Mouse (Mus musculus) brain, adult 2 months (tissue): ENCODE data around the gene Srp54a.
"Not testable (repeated sequence)": the region's sequence is repeated elsewhere in the genome, so short reads cannot be mapped to it uniquely, and the experiment has no call there.

Experiments
- DNase-seq: peaks from one replicate; pipeline ENCODE4 v3.0.0; 2011; ENCODE audit warnings: low read depth, low spot score

Srp54a gene

DNA sequence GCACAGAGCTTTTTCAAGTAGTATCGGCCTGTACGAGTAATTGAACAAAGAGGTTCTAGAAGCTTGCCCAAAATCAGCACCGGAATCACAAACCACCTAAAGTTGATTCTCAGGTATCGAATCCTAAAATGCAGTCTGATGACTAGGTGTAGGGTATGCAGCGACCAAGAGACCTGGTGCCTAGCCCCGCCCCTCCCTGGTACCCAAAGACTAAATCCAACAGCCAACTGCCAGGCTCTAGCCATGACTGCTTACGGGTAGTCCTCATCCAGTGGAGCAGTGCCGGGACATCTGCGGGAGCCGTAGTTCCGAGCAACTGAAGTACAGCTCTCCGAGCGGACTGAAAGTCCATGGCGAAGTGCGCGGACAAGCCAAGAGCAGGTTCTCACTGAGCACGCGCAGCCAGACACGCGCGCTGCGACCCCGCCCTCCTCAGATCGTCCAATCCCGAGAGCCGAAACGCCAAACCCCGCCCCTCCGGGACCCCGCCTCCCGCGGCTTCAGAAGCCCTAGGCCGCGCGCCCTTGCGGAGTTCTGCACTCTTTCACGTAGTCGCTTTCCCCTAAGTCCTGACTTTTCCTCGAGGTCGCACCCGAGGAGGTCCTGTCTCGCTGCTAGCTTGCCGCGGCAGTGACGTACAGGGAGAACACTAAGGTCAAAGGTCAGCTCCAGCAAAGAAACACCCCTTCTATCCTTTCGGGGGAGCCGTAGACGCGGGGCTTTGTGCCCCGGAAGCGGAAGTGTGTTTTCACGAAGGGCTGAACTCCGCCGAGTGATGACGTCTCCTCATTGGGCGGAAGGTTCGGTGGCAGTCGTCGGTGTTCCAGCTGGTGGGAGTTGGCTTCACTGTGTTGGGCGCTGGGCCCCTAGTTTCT, at the start of gene Srp54a, which contains the start of gene 2700097O09Rik:
Gene Srp54a (plus strand): TSS at position 537 of the 875 bp plus-strand sequence.
Gene 2700097O09Rik (minus strand): TSS at position 385 of the 875 bp plus-strand sequence.
- DNase-seq = peak; percentile 96

DNA sequence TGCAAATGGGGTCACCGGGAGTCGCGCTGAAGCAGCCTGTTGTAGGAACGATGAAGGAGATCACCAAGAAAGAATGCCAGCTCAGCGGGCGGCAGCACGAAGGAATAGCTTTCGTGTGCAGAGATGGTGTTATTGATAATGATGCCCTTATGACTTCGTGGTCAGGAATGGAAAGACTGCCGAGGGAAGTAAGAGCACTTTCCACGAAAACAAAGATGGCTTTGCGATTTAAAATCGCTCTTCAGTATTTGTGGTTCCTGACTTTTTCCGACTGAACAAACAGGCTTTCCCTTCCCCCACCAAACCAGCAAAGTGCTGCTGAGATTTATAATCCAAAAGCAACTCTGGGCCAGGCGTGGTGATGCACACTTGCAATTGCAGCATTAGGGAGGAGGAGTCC, 39.1 kb upstream of the Srp54a start:
- no peak for DNase-seq

DNA sequence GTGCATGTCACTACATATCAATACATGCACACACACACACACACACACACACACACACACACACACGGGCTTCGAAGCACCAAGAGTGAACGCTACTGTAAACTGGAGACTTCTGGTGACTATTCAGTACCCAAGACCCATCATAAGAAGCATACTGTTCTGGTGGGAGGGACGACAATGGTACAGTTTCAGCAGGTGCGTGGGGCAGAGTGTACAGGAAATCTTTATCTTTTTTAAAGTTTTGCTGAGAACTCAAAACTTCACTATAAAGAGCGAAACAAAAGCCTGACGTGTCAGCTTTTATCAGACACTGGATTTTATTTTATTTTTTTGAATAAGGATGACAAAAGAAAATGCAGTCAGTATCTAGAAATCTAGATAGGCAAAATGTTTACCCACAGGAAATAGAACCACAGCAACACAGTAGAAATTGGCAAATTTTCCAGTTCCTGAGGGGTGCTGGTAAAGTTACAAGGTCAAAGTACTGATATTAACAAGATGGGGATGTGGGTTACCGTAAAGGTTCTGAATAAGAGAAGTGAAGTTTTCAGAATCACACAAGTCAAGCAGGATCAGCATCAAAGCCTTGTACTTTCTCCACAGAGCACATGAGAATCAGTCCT, 30.2 kb upstream of the Srp54a start:
- no peak for DNase-seq

DNA sequence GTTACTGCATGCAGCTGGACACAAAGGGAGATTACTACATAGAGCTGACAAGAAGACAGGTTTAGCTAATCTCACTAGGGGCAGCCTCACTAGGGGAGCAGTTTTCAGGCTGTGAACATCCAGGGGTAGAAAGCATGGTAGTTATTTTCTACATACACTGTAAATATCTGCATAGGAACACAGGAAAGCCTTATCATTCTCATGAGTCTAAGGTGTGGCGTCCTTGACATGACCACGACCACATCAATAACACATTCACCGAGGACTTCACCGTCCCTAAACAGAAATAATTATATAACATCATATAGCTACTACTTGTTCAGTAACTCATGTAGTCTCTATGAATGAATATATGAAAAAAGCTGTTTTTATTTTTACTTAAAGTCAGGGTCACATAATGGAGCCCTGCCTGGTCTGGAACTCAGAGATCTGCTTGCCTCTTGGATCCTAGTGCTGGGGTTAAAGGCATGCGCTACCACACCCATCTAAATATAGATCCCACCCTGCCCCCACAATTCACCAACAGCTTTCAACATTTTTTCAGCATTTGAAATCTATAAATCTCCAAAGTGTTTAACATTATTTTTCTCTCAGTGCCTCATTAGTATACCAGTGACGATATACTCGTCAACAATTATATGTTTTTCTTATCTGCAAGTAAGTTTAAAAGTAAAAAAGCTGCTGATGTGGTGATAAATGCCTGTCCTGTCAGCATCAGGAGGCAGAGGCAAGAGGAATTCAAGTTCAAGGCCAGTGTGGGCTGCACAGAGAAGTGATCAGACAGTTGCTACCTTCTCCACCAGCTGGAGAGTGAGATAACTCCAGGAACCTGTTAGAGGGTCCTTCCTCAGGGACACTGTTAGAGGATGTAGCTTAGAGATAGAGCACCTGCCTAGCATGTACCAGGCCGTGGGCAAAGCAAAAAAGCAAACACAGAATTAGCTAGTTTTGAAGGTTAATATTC, 28.6 kb upstream of the Srp54a start:
- DNase-seq = no peak

DNA sequence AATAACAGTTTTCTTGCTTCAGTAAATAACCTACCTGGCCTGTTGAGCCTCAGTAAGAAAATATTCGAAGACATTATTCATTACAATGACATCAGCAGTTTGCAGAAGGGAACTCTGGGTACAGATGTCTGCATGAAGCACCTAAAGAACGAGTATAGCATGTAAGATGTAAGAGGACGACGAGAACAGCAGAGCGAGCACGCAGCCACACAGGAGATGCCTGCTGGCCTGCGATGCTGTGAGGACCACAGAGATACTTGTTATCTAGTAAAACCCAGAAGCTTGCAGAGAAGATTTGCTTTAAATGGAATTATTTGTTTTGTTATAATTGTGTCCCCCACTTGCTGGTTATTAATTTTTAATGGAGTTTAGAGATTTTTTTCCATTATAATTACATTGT, 26.8 kb upstream of the Srp54a start:
- no peak for DNase-seq

DNA sequence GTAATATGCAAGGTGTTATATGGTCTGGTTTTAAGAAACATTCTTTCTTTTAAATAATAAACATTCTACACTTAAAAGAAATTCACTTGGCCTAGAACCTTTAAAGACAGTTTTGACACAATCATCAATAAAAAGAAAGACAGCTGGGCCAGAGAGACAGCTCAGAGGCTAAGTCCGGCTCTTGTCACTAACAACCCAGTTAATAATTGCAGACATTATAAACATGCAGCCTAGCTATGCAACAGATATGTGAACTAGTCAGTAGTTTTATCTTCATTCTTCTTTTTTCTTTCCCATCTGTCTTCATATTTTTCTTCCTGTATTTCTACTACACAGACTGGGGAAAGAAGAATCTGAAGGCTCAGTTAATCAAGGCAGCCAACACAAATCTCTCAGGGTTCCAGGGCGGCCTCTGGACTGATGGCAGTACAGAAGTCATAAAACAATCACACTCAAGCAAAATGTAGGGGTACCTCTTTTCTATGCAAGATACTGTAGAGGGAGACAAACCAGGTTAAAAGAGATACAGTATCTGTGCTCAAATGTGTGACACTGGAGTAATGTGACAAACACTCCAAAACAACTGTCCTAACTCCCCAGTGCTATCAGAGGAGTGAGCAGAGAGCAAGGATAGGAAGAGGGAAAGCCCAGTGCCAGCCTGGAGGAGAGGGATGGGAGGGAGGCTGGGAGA, 25.4 kb upstream of the Srp54a start:
- no peak for DNase-seq

DNA sequence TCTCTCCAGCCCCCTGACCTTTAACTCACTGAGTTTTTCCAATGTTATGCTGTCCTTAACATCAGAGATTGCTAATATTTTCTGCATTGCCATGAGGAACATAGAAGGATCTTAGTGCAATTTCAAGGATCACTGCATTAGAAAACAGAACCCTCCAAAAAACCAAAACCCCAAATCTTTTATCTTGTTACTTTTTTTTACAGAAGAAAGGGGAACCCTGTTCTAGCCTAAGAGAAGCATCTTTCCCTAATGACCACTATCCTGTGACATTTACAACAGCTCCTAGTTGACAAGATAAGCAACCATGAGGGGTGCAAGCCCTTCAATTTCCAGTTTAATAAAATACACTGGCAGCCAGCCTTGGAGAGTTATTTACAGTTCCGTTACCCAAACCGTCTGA, 23.4 kb upstream of the Srp54a start:
- no peak for DNase-seq

DNA sequence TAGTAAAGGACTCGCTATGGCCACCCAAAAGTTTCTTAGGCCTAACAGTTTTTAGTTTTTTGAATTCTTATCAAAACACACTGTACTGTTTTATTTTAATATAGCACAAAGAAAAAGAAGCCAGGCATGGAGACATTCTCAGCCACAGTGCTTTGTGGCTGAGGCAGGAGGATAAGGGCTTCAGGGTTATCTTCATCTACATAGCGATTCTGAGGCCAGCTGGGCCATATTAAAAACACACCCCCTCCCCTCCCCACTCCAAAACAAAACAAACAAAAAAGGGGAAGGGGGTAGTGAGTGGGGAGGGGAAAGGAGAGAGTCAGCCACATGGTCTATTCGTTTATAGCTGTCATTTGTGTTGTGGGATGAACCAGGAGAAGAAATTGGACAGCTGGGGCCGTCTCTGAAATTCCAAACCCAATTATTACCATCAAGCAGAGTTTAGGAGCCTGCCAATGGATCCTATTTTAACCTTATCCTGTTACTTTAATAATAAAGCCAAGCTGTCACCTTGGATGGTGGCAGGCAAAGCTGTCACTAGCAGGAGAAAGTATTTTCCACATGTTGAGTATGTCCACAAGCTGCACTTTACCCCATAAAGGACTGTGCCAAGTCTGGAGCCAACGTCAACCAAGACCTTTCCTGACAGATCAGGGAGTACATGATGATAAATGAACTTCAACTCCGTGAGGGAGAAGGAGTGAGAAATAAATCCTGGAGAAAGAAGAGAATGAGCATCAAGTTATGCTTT, 21.0 kb upstream of the Srp54a start:
- no peak for DNase-seq

DNA sequence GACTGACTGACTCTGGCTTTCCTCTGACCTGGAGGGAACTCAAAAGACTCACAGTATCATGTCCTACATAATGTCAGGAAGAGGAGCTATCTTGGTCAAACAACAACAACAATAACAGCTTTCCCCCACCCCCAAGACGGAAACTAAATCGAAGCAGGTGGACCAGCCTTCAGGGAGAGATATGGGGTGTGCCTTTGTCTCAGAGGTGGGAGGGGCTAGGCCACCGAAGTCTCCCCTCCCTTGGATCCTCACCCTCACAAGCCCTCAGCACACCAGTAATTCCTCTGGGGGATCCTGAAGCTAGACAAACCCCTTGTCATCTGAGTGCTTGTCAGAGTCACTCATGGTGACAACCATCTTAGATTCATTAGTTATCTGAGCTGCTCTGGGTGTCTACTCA, 20.2 kb upstream of the Srp54a start:
- DNase-seq = no peak

DNA sequence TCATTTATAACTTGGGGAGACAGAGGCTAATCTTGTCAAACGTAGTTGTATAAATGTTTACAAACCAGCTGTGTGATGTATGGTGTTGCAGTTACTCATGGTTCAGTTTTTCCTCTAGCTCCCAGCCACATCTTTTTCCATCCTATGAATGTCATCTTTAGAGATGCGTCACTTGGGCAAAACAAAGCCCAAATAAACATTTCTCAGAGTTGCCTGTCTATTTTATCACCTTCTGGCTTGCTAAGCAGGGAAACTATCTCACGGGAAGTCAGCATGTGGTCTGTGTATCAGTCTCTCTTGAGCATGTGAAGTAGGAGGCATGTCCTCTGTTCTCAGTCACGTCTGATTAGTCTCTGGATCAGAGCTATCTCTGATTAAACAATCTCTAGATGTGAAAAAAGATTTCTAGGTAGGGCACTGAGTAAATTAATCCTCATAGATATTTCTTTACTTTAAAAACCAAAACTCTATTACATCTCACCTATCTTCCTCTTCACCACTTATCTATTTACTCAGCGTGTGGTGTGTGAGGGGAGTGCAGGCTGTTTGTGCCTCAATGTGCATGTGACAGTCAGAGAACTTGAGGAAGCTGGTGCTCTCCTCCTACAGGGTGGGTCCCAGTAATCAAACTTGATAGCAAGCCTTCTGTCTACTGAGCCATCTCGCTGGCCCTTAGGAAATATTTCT, 19.7 kb upstream of the Srp54a start:
- no peak for DNase-seq

DNA sequence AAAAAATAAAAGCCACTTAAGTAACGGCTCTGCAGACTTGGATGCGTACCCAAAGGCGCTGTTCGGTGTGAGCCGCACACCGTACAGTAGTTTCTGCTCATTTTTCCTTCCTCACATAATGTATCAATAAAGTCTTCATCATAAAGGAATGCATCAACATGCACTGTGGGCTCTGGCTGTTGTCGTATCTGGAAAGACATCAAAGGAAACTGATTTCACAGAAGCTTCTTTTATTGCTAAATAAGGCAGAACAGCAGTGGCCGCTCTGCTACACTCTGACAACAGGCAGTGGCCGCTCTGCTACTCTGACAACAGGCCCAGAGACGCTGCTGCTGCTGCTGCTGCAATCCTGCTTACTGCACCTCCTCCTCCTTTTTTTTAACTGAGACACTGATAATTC, 19.1 kb upstream of the Srp54a start:
- peak; percentile 12 for DNase-seq

DNA sequence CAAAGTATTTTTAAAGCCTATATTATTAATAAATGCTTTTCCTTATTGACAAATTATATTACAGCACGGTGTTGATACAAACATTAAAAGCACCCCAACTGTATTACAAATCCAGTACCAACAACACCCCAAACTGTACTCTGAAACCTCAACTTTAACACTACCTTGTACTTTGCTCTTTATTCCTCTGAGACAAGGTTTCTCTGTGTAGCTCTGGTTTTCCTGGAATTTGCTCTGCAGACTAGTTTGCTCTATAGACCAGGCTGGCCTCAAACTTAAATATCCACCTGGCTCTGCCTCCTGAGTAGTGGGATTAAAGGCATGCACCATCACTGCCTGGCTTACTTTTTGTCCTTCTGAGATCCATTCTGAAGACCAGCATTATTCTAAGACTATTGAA, 17.9 kb upstream of the Srp54a start:
- no peak for DNase-seq

DNA sequence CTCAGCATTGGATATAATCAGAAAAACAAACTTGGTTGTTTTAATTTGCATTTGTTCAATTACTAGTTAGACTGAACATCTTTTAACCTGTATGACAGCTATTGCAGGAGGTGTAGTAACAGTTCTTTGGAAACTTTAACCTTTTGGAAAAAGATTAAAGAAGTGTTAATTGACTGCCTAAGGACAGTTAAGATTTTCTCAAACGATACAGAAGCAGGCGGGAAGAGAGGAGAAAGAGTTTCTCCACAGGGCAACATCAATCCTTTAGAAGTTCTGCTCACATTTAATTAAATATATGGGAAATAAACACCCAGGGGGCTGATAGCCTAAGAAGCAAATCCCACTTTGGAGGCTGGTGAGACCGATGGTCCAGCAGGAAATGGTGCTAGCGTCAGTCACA, 7.6 kb upstream of the Srp54a start:
- DNase-seq = no peak

DNA sequence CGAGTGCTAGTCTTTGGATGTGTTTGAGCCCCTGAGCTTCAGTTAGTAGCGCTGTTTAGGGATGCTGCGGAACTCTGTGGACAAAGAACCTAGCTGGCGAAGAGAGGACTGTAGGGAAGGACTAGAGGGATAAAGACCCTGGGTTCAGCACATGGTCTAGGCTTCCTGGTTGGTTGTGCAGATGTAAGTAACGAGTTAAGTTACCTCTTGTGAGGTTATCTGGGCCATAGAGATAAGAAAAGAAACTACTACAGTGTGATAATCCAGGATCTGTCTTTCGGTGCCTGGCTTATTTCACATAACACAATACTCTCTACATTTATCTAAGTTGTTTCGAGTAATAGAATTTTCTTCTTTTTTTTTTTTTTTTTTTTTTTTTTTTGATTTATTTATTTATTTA, 6.4 kb upstream of the Srp54a start:
- no peak for DNase-seq

DNA sequence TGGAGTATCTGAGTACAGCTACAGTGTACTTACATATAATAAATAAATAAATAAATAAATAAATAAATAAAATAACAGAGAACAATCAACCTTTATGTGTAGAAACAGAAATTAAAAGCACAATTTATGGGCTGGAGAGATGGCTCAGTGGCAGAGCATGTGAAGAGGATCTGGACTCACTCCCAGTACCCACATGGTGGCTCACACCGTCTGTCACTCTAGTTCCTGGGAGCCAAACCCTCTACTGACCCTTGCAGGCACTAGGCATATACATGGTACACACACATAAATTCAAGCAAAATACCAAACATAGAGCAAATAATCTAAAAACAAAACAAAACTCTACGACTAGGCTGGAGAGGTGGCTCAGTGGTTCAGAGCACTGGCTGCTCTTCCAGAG, 4.8 kb upstream of the Srp54a start:
- peak; percentile 53 for DNase-seq

DNA sequence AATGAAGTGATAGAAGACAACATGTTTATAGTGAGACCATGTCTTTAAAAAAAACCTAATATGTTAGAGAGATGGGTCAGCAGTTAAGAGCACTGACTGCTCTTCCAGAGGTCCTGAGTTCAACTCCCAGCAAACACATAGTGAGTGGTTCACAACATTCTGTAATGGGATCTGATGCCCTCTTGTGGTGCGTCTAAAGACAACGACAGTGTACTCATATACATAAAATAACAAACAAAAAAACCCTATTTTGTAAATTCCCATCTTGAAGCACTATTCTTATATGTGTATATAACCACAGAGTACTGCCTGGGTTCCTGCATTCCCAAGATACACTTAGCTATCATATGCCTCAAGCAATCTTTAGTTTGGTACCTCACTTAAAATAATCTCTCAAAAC, 1.4 kb upstream of the Srp54a start:
- DNase-seq = not testable (repeated sequence)

DNA sequence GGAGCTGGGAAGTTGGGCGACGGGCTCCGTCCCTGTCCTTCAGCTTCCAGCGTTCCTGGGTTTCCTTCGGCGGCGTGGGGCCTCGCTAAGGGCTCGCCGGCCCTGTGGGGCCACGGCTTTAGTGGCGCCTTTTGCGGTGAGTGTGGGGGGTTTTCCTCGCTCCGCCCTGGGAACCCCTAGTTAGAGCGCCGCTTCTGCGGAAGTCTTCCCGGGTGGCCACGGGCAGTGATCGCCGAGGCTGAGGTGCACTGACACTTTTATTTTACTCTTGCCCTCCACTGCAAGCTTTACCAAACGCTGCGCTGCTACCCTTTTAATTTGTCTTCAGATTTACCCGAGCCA, 510 bp downstream of the Srp54a start:
- DNase-seq = not testable (repeated sequence)

DNA sequence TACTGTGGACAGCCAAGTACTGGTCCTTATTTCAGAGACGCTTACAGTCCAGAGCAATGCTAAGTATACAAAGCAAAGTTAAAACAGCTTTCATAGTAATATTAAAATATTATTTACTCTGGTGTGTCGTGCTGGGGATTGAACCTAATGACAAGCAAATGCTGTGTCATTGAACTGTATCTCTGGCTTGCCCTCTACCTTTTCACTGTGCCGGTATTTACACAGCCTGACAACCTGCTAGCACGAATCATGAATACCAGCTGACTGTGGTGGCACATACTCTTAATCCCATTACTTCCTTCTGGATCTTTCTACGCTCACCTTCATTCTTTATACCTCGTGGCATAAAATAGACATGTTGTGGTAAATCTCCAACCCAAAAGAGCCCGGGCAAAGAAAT, 12.1 kb downstream of the Srp54a start:
- DNase-seq = not testable (repeated sequence)

DNA sequence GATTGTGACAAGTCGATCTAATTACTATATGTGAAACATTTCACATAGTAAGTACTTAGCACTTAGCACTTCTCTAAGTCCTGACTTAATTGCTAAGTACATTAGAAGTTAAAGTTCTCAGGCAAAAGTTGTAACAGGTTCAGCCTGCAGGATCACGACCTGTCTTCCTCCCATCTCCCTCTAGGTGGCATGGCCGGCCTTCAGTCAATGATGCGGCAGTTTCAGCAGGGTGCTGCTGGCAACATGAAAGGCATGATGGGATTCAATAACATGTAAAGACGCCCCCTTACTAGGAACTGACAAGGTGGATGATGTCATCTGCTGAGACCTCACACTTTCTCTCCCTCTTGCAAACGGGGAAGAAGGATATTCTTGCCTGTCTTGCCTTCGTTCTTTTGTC, 32.6 kb downstream of the Srp54a start:
- not testable (repeated sequence) for DNase-seq

DNA sequence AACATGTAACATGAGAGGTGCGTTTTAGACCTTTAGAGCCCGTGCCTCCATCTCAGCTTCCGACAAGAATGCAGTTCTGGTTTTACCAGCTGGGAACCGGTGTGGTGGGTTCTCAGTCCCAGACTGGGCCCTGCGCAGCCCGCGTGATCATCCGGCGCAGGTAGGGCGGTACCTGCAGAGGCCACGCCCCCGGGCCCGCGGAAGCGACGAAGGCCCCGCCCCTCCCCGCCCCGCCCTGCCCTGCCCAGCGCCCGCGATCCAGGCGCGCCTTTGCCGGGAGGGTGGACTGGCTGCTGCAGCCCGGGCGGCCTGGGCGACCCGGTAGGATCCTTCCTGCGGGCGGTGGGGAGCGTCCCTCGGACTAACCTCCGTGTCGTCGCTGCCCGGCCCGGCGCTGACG, 44.2 kb downstream of the Srp54a start, which contains the start of gene Fam177a:
Gene Fam177a (plus strand): TSS at position 228 of the 400 bp plus-strand sequence.
- not testable (repeated sequence) for DNase-seq
